Mouse (Mus musculus) lung, postnatal 0 days (tissue): ENCODE measurements around the gene Metap1d. TPM values are rescaled to one million over a fixed set of nuclear protein-coding genes. Genes with fewer than 3 reads are reported as not detected.

ENCODE experiments used
- ATAC-seq: fragments of 200-750 bp; cut with Nextera tagmentation; 2 replicates; pipeline ENCODE4 v1.8.0; 2017; ENCODE audit warnings: moderate library complexity
- DNase-seq: peaks from one replicate; pipeline ENCODE4 v3.0.0-alpha.2; 2016; ENCODE audit warnings: low spot score
- H3K27ac ChIP-seq: fragments of 300-500 bp; sonication (generic); 2 replicates; pipeline ENCODE4 v1.5.1; 2014; ENCODE audit warnings: antibody characterized with exemption, mild to moderate bottlenecking, low read length, mixed read lengths
- H3K27me3 ChIP-seq: fragments of 300-500 bp; sonication (generic); replicated peaks from 2 replicates; pipeline ENCODE4 v1.6.1; 2014; ENCODE audit warnings: low read length, mixed read lengths; ENCODE audit not compliant: insufficient read depth
- H3K36me3 ChIP-seq: fragments of 300-500 bp; sonication (generic); 2 replicates; pipeline ENCODE4 v1.6.1; 2014; ENCODE audit warnings: low read length, mixed read lengths; ENCODE audit not compliant: insufficient read depth
- H3K4me1 ChIP-seq: fragments of 300-500 bp; sonication (generic); 2 replicates; pipeline ENCODE4 v1.6.1; 2014; ENCODE audit warnings: antibody characterized with exemption, low read depth, low read length, mixed read lengths; ENCODE audit not compliant: insufficient read depth
- H3K4me2 ChIP-seq: fragments of 300-500 bp; sonication (generic); replicated peaks from 2 replicates; pipeline ENCODE4 v1.6.1; 2014; ENCODE audit warnings: low read depth, mild to moderate bottlenecking, low read length, moderate library complexity, mixed read lengths
- H3K4me3 ChIP-seq: fragments of 300-500 bp; sonication (generic); 2 replicates; pipeline ENCODE4 v1.5.1; 2014; ENCODE audit warnings: low read depth, low read length
- H3K9ac ChIP-seq: fragments of 300-500 bp; sonication (generic); replicated peaks from 2 replicates; pipeline ENCODE4 v1.6.1; 2014; ENCODE audit warnings: low read depth, mild to moderate bottlenecking
- H3K9me3 ChIP-seq: fragments of 300-500 bp; sonication (generic); 2 replicates; pipeline ENCODE4 v1.6.1; 2016; ENCODE audit warnings: low read length, mixed read lengths
- CTCF ChIP-seq: IDR thresholded peaks from 2 replicates; pipeline ENCODE4 v1.5.1; 2016; ENCODE audit warnings: antibody characterized with exemption, mild to moderate bottlenecking
- EP300 ChIP-seq: IDR thresholded peaks from 2 replicates; pipeline ENCODE4 v1.6.1; 2016; ENCODE audit warnings: antibody characterized with exemption, mild to moderate bottlenecking, control low read depth
- WGBS: fragments of 180-500 bp; shearing (Covaris S2); extraction: QIAGEN DNeasy Blood & Tissue Kit; methylation state at CpG from one replicate; pipeline ENCODE4 v1.1.7; 2014; 5-methylcytosine and 5-hydroxymethylcytosine counted together
- polyA plus RNA-seq: library from polyadenylated mRNA; unstranded; fragments of >200 nt; fragmentation: Nextera tagmentation; extraction: Ambion mirVana; gene quantifications from 2 replicates; pipeline ENCODE4 v1.2.1, GENCODE M21; 2015

The Metap1d gene
- polyA plus RNA-seq, 1 experiment from 2014 or later: 15.3 TPM

- DNase-seq: no peak
- H3K27ac ChIP-seq: no peak overlapping the region
- under 1% methylated on average over 17 of the region's 18 CpGs for WGBS
- H3K4me3 ChIP-seq: no peak overlapping the region
- H3K27me3 ChIP-seq: peaks cover 38% of the 10 kb centered on the region
- no peaks in the 10 kb centered on the region for H3K9me3 ChIP-seq
- no peaks in the 10 kb centered on the region for H3K36me3 ChIP-seq
- no peak for TF ChIP-seq CTCF
- TF ChIP-seq EP300: no peak
- no peaks in the 10 kb centered on the region for H3K4me1 ChIP-seq
- H3K4me2 ChIP-seq: no peak overlapping the region
- no peak for ATAC-seq
- H3K9ac ChIP-seq: no peak overlapping the region
Observed at GRCm38 (mm10) chr2:71551704-71552103, 98.6 kb downstream of the Metap1d start.

GRCm38 (mm10) chr2:71556071-71556470 lies 103.0 kb downstream of the Metap1d start:
- no peak overlapping the region for H3K27ac ChIP-seq
- DNase-seq: no peak
- no peaks in the 10 kb centered on the region for H3K9me3 ChIP-seq
- no peak overlapping the region for H3K4me2 ChIP-seq
- 58% methylated on average over 5 of the region's 5 CpGs for WGBS
- no peaks in the 10 kb centered on the region for H3K4me1 ChIP-seq
- TF ChIP-seq CTCF: no peak
- no peaks in the 10 kb centered on the region for H3K36me3 ChIP-seq
- peaks cover 9% of the 10 kb centered on the region for H3K27me3 ChIP-seq
- ATAC-seq: no peak
- H3K9ac ChIP-seq: no peak overlapping the region
- H3K4me3 ChIP-seq: no peak overlapping the region

GRCm38 (mm10) chr2:71566466-71566865 lies 113.4 kb downstream of the Metap1d start:
- Histone ChIP-seq H3K4me1 (no peaks in the 10 kb centered on the region), H3K36me3 (no peaks in the 10 kb centered on the region), H3K9me3 (no peaks in the 10 kb centered on the region), H3K9ac (no peak overlapping the region), H3K4me3 (no peak overlapping the region), H3K27me3 (no peaks in the 10 kb centered on the region), H3K27ac (no peak overlapping the region), H3K4me2 (no peak overlapping the region)
- DNase-seq: no peak
- ATAC-seq: no peak
- 57% methylated on average over 9 of the region's 9 CpGs for WGBS
- no peak for TF ChIP-seq EP300
- TF ChIP-seq CTCF: no peak

- H3K4me3 ChIP-seq: no peak overlapping the region
- no peaks in the 10 kb centered on the region for H3K27me3 ChIP-seq
- no peaks in the 10 kb centered on the region for H3K4me1 ChIP-seq
- 38% methylated on average over 4 of the region's 4 CpGs for WGBS
- no peaks in the 10 kb centered on the region for H3K36me3 ChIP-seq
- no peak overlapping the region for H3K4me2 ChIP-seq
- no peak for ATAC-seq
- no peak for DNase-seq
- H3K9me3 ChIP-seq: no peaks in the 10 kb centered on the region
- no peak overlapping the region for H3K9ac ChIP-seq
- TF ChIP-seq EP300: no peak
- no peak for TF ChIP-seq CTCF
- H3K27ac ChIP-seq: no peak overlapping the region
Observed at GRCm38 (mm10) chr2:71573736-71574135, 120.7 kb downstream of the Metap1d start.

Other genes starting within 250 kb of the Metap1d start
- gene Dync1i2, start 241.6 kb upstream of the Metap1d start, polyA plus RNA-seq: 76.6 and 83.9 TPM in 2 replicates
- 16.8 and 17.6 TPM in 2 replicates for gene Slc25a12, start 85.5 kb upstream of the Metap1d start, polyA plus RNA-seq
- gene Hat1, start 64.3 kb upstream of the Metap1d start, polyA plus RNA-seq: 34.8 and 40.6 TPM in 2 replicates
- gene Dlx1, start 74.8 kb downstream of the Metap1d start, polyA plus RNA-seq: not detected in 2 replicates
- gene Dlx2, start 93.5 kb downstream of the Metap1d start, polyA plus RNA-seq: not detected in 2 replicates